Mouse (Mus musculus): ENCODE measurements around the gene Ppp1r35.

- TF ChIP-seq CTCF (IDR thresholded peaks at IDR 0.05; ENCODE audit: insufficient read depth, low read depth, low read length) (no peak), POLR2A (IDR thresholded peaks at IDR 0.05; ENCODE audit: insufficient read depth, low read depth, low read length) (no peak)
These were observed 30.4 kb upstream of the Ppp1r35 start for GRCm38 (mm10) chr5:137748130-137748770.
